Mouse (Mus musculus) urinary bladder, postnatal 10 days (tissue): ENCODE data around the gene Rasgrp3.

Experiments used
- DNase-seq: peaks from one replicate; pipeline ENCODE4 v3.0.0; 2022; ENCODE audit warnings: low spot score

The Rasgrp3 gene

DNA sequence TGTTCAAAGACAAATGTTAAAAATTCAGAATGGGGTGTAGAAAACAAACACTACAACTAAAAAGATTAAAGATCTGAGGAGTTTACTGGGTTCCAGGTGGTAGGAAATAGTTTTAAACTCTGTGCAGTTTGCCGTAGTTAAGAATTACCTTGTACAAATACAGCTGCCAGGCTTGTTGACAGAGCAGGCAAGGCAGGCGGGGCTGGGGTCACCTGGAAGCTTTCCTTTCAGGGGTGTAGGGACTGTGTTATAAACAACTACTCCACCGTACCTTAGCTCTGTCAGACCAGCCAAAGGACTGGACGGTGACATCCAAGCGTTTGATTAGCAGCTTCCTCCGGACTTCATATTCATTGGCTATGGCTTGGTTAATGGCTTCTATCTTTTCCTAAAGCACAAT lies 103.4 kb downstream of the Rasgrp3 start:
- no peak for DNase-seq

DNA sequence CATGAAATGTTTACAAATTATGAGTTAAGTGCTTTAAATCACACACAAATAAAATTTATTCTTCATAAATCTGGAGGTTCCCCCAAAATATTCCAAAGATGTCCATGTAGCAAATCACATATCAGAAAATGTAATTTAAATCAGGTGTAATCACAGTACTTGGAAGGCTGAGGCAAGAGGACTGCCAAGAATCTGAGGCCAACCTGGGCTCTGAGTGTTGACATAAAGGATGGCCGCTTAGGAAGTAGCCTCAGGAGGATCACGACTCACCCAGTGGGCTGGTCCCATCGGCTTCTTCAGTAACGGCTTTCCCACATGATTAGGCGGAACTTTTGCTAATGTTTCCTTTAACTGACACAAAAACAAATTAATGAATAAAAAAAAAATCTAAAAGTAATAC lies 104.1 kb downstream of the Rasgrp3 start:
- no peak for DNase-seq

DNA sequence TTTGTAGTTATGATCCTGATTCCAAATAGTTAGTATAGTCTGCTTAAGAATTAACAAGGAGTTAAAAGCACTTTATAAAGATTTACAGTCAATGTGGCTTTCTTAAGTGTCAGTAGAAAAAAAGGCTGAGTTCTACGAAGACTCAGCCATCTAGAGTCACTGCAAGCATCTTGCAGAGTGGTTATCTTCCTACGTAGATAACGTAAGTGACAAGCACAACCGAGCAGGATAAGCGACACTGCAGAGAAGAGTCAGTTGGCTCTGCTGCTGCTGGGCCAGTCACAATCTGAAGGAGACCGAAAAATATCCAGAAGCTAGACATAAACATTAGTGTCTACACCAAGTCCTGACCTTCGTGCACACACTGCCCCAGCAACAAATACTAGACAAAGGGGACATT lies 107.7 kb downstream of the Rasgrp3 start:
- no peak for DNase-seq

DNA sequence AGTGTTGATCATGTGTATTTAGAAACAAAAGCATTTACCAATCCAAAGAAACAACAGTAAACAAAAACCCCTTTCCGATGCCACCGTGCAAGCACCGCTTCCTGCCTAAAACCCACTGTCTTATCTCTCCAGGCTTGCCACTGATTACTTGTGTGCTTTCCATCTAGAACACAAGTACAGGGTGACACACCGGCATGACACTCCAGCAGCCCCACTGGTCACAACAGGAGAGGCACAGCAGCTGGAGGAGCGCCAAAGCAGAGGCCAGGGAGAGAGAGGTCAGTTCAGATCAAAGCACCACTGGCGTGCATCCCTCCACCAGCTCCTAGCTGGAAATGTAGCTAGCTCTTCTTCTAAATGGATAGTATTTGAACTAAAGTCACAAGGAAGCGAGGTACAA lies 108.6 kb downstream of the Rasgrp3 start:
- DNase-seq, result no peak

DNA sequence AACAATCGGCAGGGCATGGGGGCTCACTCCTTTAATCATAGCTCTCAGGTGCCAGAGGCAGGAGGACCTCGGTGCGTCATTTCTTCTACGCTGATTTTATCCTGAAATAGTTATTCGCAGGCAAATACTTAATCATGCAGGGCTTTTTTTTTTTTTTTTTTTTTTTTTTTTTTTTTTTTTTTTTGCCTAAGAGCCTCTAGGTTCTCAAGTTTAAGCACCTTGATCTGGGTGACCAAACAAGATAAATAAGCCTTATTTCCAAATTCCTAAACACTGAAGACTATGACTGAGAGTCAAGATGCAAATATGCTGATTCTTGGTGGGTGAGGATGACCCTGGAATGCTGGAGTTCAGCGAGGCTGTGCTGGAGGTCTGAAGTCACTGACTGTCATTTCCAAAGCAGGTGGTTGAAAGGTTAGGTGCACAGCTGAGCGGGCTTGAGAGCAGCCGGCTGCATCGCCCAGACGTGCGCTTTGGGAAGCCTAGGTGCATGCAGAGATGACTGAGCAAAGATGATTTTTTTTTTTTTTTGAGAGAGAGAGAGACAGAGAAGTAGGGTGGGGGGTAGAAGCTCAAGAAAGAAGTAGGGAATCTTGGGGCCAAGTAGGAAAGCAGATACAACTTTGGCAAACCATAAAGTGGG lies 115.2 kb downstream of the Rasgrp3 start:
- no peak for DNase-seq

DNA sequence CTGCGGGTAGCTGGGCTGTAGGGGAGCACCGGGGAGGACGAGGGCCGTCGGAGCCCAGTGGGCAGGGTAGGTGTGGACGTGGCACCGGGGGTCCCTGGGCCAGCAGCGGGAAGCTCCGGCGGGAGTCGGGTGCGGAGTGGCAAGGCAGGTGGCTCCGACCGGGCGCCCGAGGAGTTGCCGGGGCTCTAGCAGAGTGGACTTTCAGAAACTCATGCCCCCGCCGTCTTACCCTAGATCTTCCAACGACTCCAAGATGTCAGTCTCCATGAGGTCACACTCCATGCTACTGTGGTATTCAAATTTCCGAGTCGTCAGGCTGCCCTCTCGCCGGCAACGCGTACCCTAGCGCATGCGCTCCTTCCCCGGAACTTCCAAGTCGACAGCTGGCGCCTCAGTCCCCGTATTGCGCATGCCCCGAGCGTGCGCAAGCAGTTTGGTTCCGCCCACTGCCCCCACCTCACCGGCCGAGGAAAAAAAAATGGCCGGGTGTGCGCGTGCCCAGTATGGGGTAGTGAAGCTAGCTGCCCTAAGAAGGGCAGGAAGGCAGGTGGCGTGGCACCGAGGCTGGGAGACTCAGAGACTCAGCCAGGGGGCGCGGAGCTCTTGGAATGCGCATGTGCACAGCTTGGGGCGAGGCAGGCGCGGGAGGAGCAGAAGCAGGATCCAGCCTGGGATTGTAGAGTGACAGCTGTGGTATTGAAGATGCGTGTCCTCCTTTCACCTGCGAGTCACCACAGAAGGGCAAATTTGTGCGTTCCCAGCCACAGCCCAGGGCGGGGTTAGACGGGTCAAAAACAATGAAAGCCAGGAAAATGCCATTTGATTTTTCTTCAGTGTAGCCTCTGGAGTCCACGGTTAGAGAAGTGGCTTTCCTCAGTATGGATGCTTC lies 116.1 kb downstream of the Rasgrp3 start, which contains the start of gene Fam98a:
Gene Fam98a, minus strand, starts transcription at position 435 of the 889 bp plus-strand sequence.
- peak; percentile 95 for DNase-seq

DNA sequence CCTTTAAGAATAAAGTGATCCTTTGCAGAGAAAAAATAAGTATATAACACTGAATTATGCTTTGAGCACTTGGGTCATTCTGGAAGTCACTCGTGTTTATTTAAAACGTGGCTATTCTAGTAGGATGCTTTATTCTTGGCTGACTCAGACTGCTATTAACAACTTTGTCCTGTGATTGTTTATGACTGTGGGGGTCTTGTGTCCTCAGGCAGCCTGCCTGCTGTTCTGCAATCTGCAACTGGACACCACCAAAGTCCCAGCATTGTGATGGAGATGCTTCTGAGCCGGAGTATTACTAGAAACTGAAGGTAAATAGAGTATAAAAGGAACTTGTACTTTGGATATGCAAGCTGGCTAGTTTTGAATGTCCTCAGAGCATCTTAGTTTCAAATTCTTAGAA lies 121.3 kb downstream of the Rasgrp3 start:
- DNase-seq, result no peak

DNA sequence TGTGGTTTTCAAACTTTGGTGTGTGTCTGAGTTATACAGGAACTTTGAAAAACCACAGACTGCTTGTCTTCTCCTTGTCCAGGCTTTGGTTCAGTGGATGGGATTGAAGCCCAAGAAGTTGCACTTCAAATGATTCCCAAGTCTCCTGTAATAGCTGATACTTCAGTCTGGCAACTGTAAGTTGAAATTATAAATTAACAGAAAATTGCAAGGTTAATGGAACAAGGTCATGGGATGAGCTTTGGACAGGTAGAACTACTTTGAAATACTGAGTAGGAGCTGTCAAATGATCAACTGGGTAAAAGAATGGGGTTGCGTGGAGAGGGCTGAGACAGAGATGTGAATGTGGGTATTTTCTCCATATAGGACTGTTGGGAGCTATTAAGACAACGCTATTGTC lies 122.3 kb downstream of the Rasgrp3 start:
- DNase-seq, result no peak

DNA sequence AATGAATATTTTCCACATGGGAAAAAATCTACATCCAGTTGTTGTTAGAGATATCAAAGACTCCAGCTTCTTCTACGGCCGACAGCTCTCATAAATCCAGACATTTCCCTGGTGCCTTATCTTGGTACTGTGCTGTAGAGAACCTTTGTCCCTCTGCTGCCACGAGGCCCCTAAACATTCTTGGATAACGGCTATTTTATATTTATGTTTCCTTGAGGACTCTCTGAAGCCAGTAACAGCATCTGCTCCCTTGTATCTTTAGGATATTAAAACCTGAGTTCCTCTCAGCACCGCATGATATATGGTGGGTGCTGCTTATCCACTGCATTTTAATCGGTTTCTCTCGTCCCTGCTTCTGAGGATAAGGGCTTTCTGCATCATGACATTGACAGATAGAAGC lies 139.9 kb downstream of the Rasgrp3 start:
- no peak for DNase-seq
